Mouse (Mus musculus) lung, adult 2 months (tissue): ENCODE results near the gene Prss27.

Source experiments
- CTCF ChIP-seq: fragments of 200-500 bp; IDR thresholded peaks from 2 replicates; pipeline ENCODE4 v1.5.1; 2011; ENCODE audit warnings: mild to moderate bottlenecking, low read length, control low read depth; ENCODE audit not compliant: insufficient read depth
- POLR2A ChIP-seq: fragments of 200-500 bp; IDR thresholded peaks from 2 replicates; pipeline ENCODE4 v1.6.1; 2011; ENCODE audit warnings: low read depth, mild to moderate bottlenecking, control low read depth, low read length, borderline replicate concordance; ENCODE audit errors: extremely low read depth

GRCm38 (mm10) chr17:24020696-24021095, 17.2 kb upstream of the Prss27 start:
- TF ChIP-seq CTCF (no peak), POLR2A (no peak)
